Mouse (Mus musculus) neutrophil, adult 59 days (primary cell): Measurements from ENCODE around the gene Ush1g. TPM values are rescaled to one million over a fixed set of nuclear protein-coding genes. Genes with fewer than 3 reads are reported as not detected.

Source experiments
- total RNA-seq, 2 experiments: library from RNA; stranded (reverse); gene quantifications; 1 replicate in 1 of 2; 2 replicates in 1 of 2; pipeline ENCODE4 v1.2.4; 2023

Ush1g gene
- total RNA-seq, result not detected

GRCm38 (mm10) chr11:115321906-115322693 is at the start of gene Ush1g:
Ush1g (minus strand) TSS chr11:115322041.

DNA sequence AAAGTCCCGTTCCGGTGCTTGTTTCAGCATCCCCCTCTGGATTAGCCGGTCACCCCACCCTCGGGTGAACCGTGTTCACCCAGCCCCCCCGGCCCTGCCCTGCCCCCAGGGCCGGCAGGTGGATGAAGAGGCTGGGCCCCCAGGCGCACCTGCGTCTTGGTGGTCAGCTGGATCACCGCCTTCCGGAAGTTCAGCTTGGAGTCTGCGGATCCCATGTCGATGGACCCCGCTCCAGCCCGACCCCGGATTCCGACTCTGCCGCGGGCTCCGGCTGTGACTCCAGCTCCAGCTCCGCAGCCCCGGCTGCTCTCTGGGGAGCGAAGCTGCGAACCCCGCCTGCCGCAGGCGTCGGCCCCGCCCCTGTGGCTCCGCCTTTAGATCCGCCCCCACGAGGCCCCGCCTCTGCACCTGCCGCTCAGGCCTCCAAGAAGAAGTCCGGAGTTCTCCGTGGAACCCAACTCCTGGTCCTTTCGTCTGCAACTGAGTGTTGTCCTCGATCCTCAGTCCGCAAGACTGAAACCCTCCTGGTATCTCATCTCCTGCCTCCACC is 45.6 kb upstream of the Ush1g start, which contains the start of gene Hid1:
Gene Hid1 (minus strand): TSS at position 362 of the 550 bp plus-strand sequence.

DNA sequence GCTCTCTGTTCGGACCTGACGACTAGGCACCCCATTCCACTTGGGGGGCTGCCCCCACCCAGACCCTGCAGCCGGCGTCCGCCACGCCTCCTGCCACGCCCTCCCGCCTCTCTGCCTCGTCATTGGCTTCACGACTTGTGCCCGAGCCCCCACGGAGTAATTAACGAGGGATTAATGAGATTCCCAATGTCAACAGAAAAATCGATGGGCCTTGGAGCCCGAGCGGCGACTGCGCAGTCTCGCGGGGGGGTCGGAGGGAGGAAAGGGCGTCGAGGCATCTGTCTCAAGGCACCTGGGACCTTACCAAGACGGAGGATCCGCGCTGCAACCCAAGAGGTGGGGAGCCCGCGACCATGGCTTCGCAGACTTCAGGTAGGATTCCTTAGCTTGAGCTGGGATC is 12.7 kb upstream of the Ush1g start, which contains the start of gene Otop3:
Gene Otop3 (plus strand): TSS at position 201 of the 400 bp plus-strand sequence.

GRCm38 (mm10) chr11:115306863-115307262 is 15.0 kb downstream of the Ush1g start, which contains the start of gene Otop2:
Otop2 (plus strand) TSS chr11:115307163.

DNA sequence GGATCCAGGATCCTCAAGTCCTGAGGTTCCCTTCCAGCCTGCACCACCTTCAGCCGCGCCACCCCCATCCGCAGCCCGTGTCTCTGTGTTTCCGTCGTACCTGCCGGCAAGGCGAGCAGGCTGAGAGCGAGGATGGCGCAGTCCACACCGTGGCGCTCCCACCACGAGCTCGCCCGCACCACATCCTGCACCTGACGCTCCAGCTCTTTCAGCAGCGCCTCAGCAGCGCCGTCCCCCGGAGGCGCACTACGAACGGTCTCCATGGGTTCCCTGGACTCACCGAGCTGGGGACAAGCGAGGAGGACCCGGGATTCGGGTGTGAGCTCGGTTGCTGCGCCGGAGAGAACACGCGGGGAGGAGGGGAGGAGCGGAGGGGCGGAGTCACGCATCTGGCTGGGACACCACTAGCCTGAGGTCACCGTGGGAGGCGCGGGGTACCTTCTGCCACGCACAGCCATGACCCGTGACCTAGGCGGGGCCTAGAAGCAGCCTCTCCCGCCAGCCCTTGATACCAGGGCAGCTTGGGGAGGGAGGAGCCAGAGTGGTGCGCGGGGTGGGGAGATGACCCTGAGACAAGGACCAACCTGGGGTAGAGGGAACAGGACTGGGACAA is 24.5 kb downstream of the Ush1g start, which contains the start of gene Fads6:
Gene Fads6 (minus strand): TSS at position 450 of the 613 bp plus-strand sequence.

GRCm38 (mm10) chr11:115276780-115277603 is 44.8 kb downstream of the Ush1g start, which contains the start of gene Fdxr:
Fdxr (minus strand) TSS chr11:115277050.

GRCm38 (mm10) chr11:115267061-115267883 is 54.6 kb downstream of the Ush1g start, which contains the start of gene Grin2c:
Grin2c (minus strand) TSS chr11:115267243.

Other genes with a start within 250 kb of the Ush1g start
- 10 to 100 TPM; 11.1 to 13.9 TPM for gene Rab37, start 230.6 kb downstream of the Ush1g start, total RNA-seq
- 100 to 1,000 TPM; 171 to 198 TPM for gene Cd300lf, start 188.0 kb downstream of the Ush1g start, total RNA-seq
- 100 to 1,000 TPM; 153 to 167 TPM for gene Slc9a3r1, start 158.7 kb downstream of the Ush1g start, total RNA-seq
- 10 to 100 TPM; 36.2 to 46.6 TPM for gene Tmem104, start 134.6 kb downstream of the Ush1g start, total RNA-seq
- 10 to 100 TPM; 16.2 to 21.2 TPM for gene Nat9, start 134.2 kb downstream of the Ush1g start, total RNA-seq
- not detected for gene Grin2c, start 54.8 kb downstream of the Ush1g start, total RNA-seq
- 10 to 100 TPM in 1 of 2 experiments, 1 to 10 TPM in 1; 6.9 to 10.0 TPM for gene Fdxr, start 45.0 kb downstream of the Ush1g start, total RNA-seq
- gene Fads6, start 24.4 kb downstream of the Ush1g start, total RNA-seq, result 1 to 10 TPM; 2.0 to 2.2 TPM
- gene Otop2, start 14.9 kb downstream of the Ush1g start, total RNA-seq, result not detected
- not detected for gene Otop3, start 12.7 kb upstream of the Ush1g start, total RNA-seq
- gene Hid1, start 45.7 kb upstream of the Ush1g start, total RNA-seq, result 1 to 10 TPM in 1 of 2 experiments, under 1 TPM in 1; 0.93 to 1.7 TPM
- under 1 TPM; 0.20 to 0.22 TPM for gene Cdr2l, start 59.9 kb upstream of the Ush1g start, total RNA-seq
- 10 to 100 TPM; 40.2 to 43.7 TPM for gene Mrpl58, start 81.7 kb upstream of the Ush1g start, total RNA-seq
- 100 to 1,000 TPM; 199 to 220 TPM for gene Atp5h, start 97.9 kb upstream of the Ush1g start, total RNA-seq
- gene Kctd2, start 98.1 kb upstream of the Ush1g start, total RNA-seq, result 10 to 100 TPM; 20.5 to 24.6 TPM
- gene Trim80, start 118.5 kb upstream of the Ush1g start, total RNA-seq, result not detected
- under 1 TPM in 1 of 2 experiments, not detected in 1; 0.16 TPM for gene Slc16a5, start 140.4 kb upstream of the Ush1g start, total RNA-seq
- gene Armc7, start 153.6 kb upstream of the Ush1g start, total RNA-seq, result 10 to 100 TPM; 52.6 to 58.6 TPM
- gene Nt5c, start 169.8 kb upstream of the Ush1g start, total RNA-seq, result 10 to 100 TPM; 45.1 to 57.4 TPM
- 100 to 1,000 TPM; 129 to 152 TPM for gene Jpt1, start 192.3 kb upstream of the Ush1g start, total RNA-seq
- 100 to 1,000 TPM; 158 to 172 TPM for gene Sumo2, start 214.2 kb upstream of the Ush1g start, total RNA-seq
- 10 to 100 TPM; 40.0 to 40.7 TPM for gene Nup85, start 242.4 kb upstream of the Ush1g start, total RNA-seq